ENCODE assay signal across 12 mouse cellular contexts in genomic region chr2:137101074-137101473, GRCm38 (mm10). TPM values are rescaled to one million over a fixed set of nuclear protein-coding genes. Genes with fewer than 3 reads are reported as not detected.
DNase-seq lines count a peak whose midpoint lies in the region; ATAC-seq and TF ChIP-seq lines count a peak whose summit lies in the region.
"Had no signal": no experiment of that assay in that cellular context is flagged by ENCODE, and none has a peak within 500 bp of the region (broad histone marks: within the 10 kb centered on the region; RNA-seq: fewer than 3 reads in every experiment).

No protein-coding gene starts in this region.

- peaks cover 47% of the 10 kb centered on the region; the same call in 1 of the 2 replicates for H3K36me3 ChIP-seq in lung, embryonic 14.5 days (ENCODE audit: insufficient read depth)
- peaks cover 3% of the 10 kb centered on the region; the same call in 1 of the 2 replicates for H3K36me3 ChIP-seq in forebrain, embryonic 14.5 days (ENCODE audit: control insufficient read depth, insufficient read depth, low read length)
- H3K36me3 ChIP-seq in midbrain, postnatal 0 days (ENCODE audit: insufficient read depth, low read length), result no peaks in the 10 kb centered on the region

- H3K4me1 ChIP-seq in lung, embryonic 14.5 days (ENCODE audit: insufficient read depth), result no peaks in the 10 kb centered on the region
- peaks cover 16% of the 10 kb centered on the region for H3K4me1 ChIP-seq in forebrain, embryonic 14.5 days (ENCODE audit: control insufficient read depth, insufficient read depth, low read length)
- no peaks in the 10 kb centered on the region for H3K4me1 ChIP-seq in midbrain, postnatal 0 days (ENCODE audit: insufficient read depth, low read length)

- peak; percentile 79; the same call in 1 of the 2 replicates for ATAC-seq in lung, embryonic 14.5 days (ENCODE audit: insufficient read depth)
- peak; percentile 74 for ATAC-seq in forebrain, embryonic 14.5 days
- ATAC-seq in midbrain, postnatal 0 days (ENCODE audit: low FRiP score), result peak; percentile 69
- ATAC-seq: Patski had no signal

- no peak for TF ChIP-seq CTCF in lung, embryonic 14.5 days (IDR thresholded peaks at IDR 0.05; ENCODE audit: low read depth)
- TF ChIP-seq CTCF in midbrain, postnatal 0 days (IDR thresholded peaks at IDR 0.05), result no peak
- TF ChIP-seq CTCF in layer of hippocampus, adult 2 months (conservative IDR thresholded peaks at IDR 0.05), result no peak

- H3K9me3 ChIP-seq in lung, embryonic 14.5 days (ENCODE audit: low read depth, low read length), result no peaks in the 10 kb centered on the region
- H3K9me3 ChIP-seq in forebrain, embryonic 14.5 days (replicated peaks; ENCODE audit: control insufficient read depth, low read length), result no peaks in the 10 kb centered on the region
- H3K9me3 ChIP-seq in midbrain, postnatal 0 days (ENCODE audit: low read length), result no peaks in the 10 kb centered on the region
- H3K9me3 ChIP-seq: embryonic facial prominence, embryonic 13.5 days; limb, embryonic 12.5 days had no signal

- no peak overlapping the region for H3K4me3 ChIP-seq in lung, embryonic 14.5 days (ENCODE audit: low read depth, low read length)
- no peak overlapping the region for H3K4me3 ChIP-seq in forebrain, embryonic 14.5 days (ENCODE audit: low read depth, low read length)
- no peak overlapping the region for H3K4me3 ChIP-seq in midbrain, postnatal 0 days (ENCODE audit: low read depth, low read length)
- H3K4me3 ChIP-seq in layer of hippocampus, adult 2 months, result no peak overlapping the region
- H3K4me3 ChIP-seq: embryonic facial prominence, embryonic 13.5 days; limb, embryonic 12.5 days had no signal

- no peak overlapping the region for H3K27ac ChIP-seq in lung, embryonic 14.5 days (ENCODE audit: low read depth)
- H3K27ac ChIP-seq in forebrain, embryonic 14.5 days (ENCODE audit: low read depth, low read length), result no peak overlapping the region
- H3K27ac ChIP-seq in midbrain, postnatal 0 days (ENCODE audit: low read depth, low read length), result no peak overlapping the region
- H3K27ac ChIP-seq in layer of hippocampus, adult 2 months, result no peak overlapping the region
- H3K27ac ChIP-seq: embryonic facial prominence, embryonic 13.5 days; limb, embryonic 12.5 days had no signal

- intact Hi-C loops in heart, postnatal 36 days (cut with DNase I), result no loop called here

- no peaks in the 10 kb centered on the region for H3K27me3 ChIP-seq in lung, embryonic 14.5 days (ENCODE audit: insufficient read depth, low read length)
- 0 out of 2 replicates have a peak, but pooled peaks cover 3% of the 10 kb centered on the region for H3K27me3 ChIP-seq in forebrain, embryonic 14.5 days (replicated peaks; ENCODE audit: control insufficient read depth, insufficient read depth, low read length)
- no peaks in the 10 kb centered on the region for H3K27me3 ChIP-seq in midbrain, postnatal 0 days (ENCODE audit: insufficient read depth, low read length)
- H3K27me3 ChIP-seq: embryonic facial prominence, embryonic 13.5 days; Patski had no signal

- DNase-seq in lung, embryonic 14.5 days, result peak; percentile 67
- DNase-seq in lung, adult 18-20 months, result no peak
- DNase-seq in forebrain, embryonic 14.5 days (ENCODE audit: low spot score), result peak; percentile 43
- DNase-seq in heart, postnatal 36 days, result peak; percentile 46 to 64
- peak; percentile 49 for DNase-seq in midbrain, postnatal 0 days (ENCODE audit: low spot score)
- no peak for DNase-seq in thymus, postnatal 14 days
- no peak for DNase-seq in urinary bladder, postnatal 14 days (ENCODE audit: low spot score)
- DNase-seq in layer of hippocampus, adult 2 months (ENCODE audit: low spot score in 2 of 2), result no peak
- DNase-seq: right cerebral cortex, adult 18-20 months had no signal

- H3K4me2 ChIP-seq in lung, embryonic 14.5 days, result no peak overlapping the region
- H3K4me2 ChIP-seq in forebrain, embryonic 14.5 days (ENCODE audit: low read length), result no peak overlapping the region
- H3K4me2 ChIP-seq in midbrain, postnatal 0 days (ENCODE audit: low read depth, low read length, poor library complexity, severe bottlenecking), result no peak overlapping the region
- H3K4me2 ChIP-seq: embryonic facial prominence, embryonic 13.5 days; limb, embryonic 12.5 days had no signal

- 40% methylated on average over 5 of the region's 5 CpGs for WGBS in lung, embryonic 14.5 days
- WGBS in forebrain, embryonic 14.5 days, result 36% methylated on average over 5 of the region's 5 CpGs
- WGBS in midbrain, postnatal 0 days, result 37% methylated on average over 5 of the region's 5 CpGs

- no peak overlapping the region for H3K9ac ChIP-seq in lung, embryonic 14.5 days
- no peak overlapping the region for H3K9ac ChIP-seq in forebrain, embryonic 14.5 days (ENCODE audit: low read length)
- no peak overlapping the region for H3K9ac ChIP-seq in midbrain, postnatal 0 days (replicated peaks; ENCODE audit: low read length, poor library complexity, severe bottlenecking)
- H3K9ac ChIP-seq: embryonic facial prominence, embryonic 13.5 days; limb, embryonic 12.5 days had no signal

RNA-seq across cellular contexts. Expression of gene Jag1, which starts 15.4 kb away (rescaled TPM):
- 13.6 and 15.3 TPM in 2 replicates for polyA plus RNA-seq in lung, embryonic 14.5 days (2014; fragmentation: Nextera tagmentation; extraction: Ambion mirVana)
- 6.5 and 8.8 TPM in 2 replicates for polyA plus RNA-seq in forebrain, embryonic 14.5 days (2014; fragmentation: Nextera tagmentation; extraction: Ambion mirVana)
- total RNA-seq in heart, postnatal 36 days (2021), result 10 to 100 TPM; 11.5 to 12.7 TPM
- total RNA-seq in midbrain, postnatal 0 days (2014; rRNA removed), result 8.7 and 10.1 TPM in 2 replicates
- polyA plus RNA-seq in midbrain, postnatal 0 days (2015; fragmentation: Nextera tagmentation; extraction: Ambion mirVana), result 4.3 and 4.4 TPM in 2 replicates
- 10 to 100 TPM; 10.4 to 11.0 TPM for total RNA-seq in layer of hippocampus, adult 2 months (2021)

Comparison
In these comparisons a context has a peak if more than half of its experiments do, and no peak if none do; other contexts are left out.
1. DNase-seq: peak in lung, embryonic 14.5 days (single experiment), forebrain, embryonic 14.5 days (single experiment), heart, postnatal 36 days (2 of 2) and midbrain, postnatal 0 days (single experiment); none in lung, adult 18-20 months (0 of 2), thymus, postnatal 14 days (single experiment), urinary bladder, postnatal 14 days (single experiment) and layer of hippocampus, adult 2 months (0 of 2).
2. Peak in every context shown above with its lines, with median percentiles within 50 percentile points of each other: ATAC-seq.